Comparison of ENCODE assay signal across 8 mouse cellular contexts in genomic region chr1:160044237-160045021, GRCm38 (mm10). TPM values are rescaled to one million over a fixed set of nuclear protein-coding genes. Genes with fewer than 3 reads are reported as not detected.
A peak's percentile ranks its signal among the peaks of the same experiment; 100 is the strongest.
DNase-seq lines count a peak whose midpoint lies in the region; ATAC-seq and TF ChIP-seq lines count a peak whose summit lies in the region.

Gene 4930523C07Rik (plus strand): TSS chr1:160044382.

- H3K27me3 ChIP-seq in E14TG2a.4 (ENCODE audit: insufficient read depth, low read length): peaks cover 34% of the 10 kb centered on the region
- H3K27me3 ChIP-seq in embryonic facial prominence, embryonic 15.5 days: no peaks in the 10 kb centered on the region
- H3K27me3 ChIP-seq in heart, embryonic 12.5 days (replicated peaks): no peaks in the 10 kb centered on the region
- H3K27me3 ChIP-seq in kidney, embryonic 15.5 days: no peaks in the 10 kb centered on the region

- H3K36me3 ChIP-seq in E14TG2a.4 (ENCODE audit: insufficient read depth, low read length): no peaks in the 10 kb centered on the region
- H3K36me3 ChIP-seq in embryonic facial prominence, embryonic 15.5 days: no peaks in the 10 kb centered on the region
- no peaks in the 10 kb centered on the region for H3K36me3 ChIP-seq in heart, embryonic 12.5 days
- no peaks in the 10 kb centered on the region for H3K36me3 ChIP-seq in kidney, embryonic 15.5 days

- H3K4me3 ChIP-seq in E14TG2a.4 (replicated peaks; ENCODE audit: low read length): peak within 1 kb of the TSS; percentile 75
- H3K4me3 ChIP-seq in embryonic facial prominence, embryonic 15.5 days (replicated peaks): peak within 1 kb of the TSS; percentile 54
- H3K4me3 ChIP-seq in heart, embryonic 12.5 days: peak within 1 kb of the TSS; percentile 61
- peak within 1 kb of the TSS; percentile 56 for H3K4me3 ChIP-seq in kidney, embryonic 15.5 days (replicated peaks)

- ATAC-seq in embryonic facial prominence, embryonic 15.5 days (ENCODE audit: insufficient number of reproducible peaks, low FRiP score, low TSS enrichment, low read depth): peak; percentile 74
- peak; percentile 80 for ATAC-seq in heart, embryonic 12.5 days (ENCODE audit: insufficient number of reproducible peaks, low FRiP score)
- ATAC-seq in kidney, embryonic 15.5 days (replicated peaks; ENCODE audit: low FRiP score): peak; percentile 85

- TF ChIP-seq CTCF in E14TG2a.4 (conservative IDR thresholded peaks at IDR 0.05; ENCODE audit: low read length): no peak

- H3K27ac ChIP-seq in embryonic facial prominence, embryonic 15.5 days (replicated peaks): peak within 1 kb of the TSS; percentile 60
- H3K27ac ChIP-seq in heart, embryonic 12.5 days (ENCODE audit: poor library complexity, severe bottlenecking): peak within 1 kb of the TSS; percentile 67
- H3K27ac ChIP-seq in kidney, embryonic 15.5 days: peak within 1 kb of the TSS; percentile 67

- DNase-seq in adrenal gland, postnatal 14 days: peak; percentile 89
- DNase-seq in lung, postnatal 25 days (ENCODE audit: low spot score): peak; percentile 91
- peak; percentile 53 for DNase-seq in ovary, postnatal 14 days (ENCODE audit: low spot score)
- DNase-seq in urinary bladder, adult 2 months (ENCODE audit: low spot score): peak; percentile 77

- WGBS in embryonic facial prominence, embryonic 15.5 days: 2% methylated on average over 33 of the region's 33 CpGs
- WGBS in heart, embryonic 12.5 days: under 1% methylated on average over 33 of the region's 33 CpGs
- WGBS in kidney, embryonic 15.5 days: 2% methylated on average over 33 of the region's 33 CpGs

- H3K4me2 ChIP-seq in embryonic facial prominence, embryonic 15.5 days (replicated peaks): peak within 1 kb of the TSS; percentile 82
- peak within 1 kb of the TSS; percentile 93 for H3K4me2 ChIP-seq in heart, embryonic 12.5 days
- H3K4me2 ChIP-seq in kidney, embryonic 15.5 days: peak within 1 kb of the TSS; percentile 87

- peak within 1 kb of the TSS; percentile 28 for H3K9ac ChIP-seq in embryonic facial prominence, embryonic 15.5 days
- H3K9ac ChIP-seq in heart, embryonic 12.5 days: peak within 1 kb of the TSS; percentile 70
- peak within 1 kb of the TSS; percentile 42 for H3K9ac ChIP-seq in kidney, embryonic 15.5 days

- peaks cover 9% of the 10 kb centered on the region for H3K4me1 ChIP-seq in E14TG2a.4 (replicated peaks; ENCODE audit: low read depth, low read length)
- H3K4me1 ChIP-seq in embryonic facial prominence, embryonic 15.5 days: peaks cover 2% of the 10 kb centered on the region; the same call in 1 of the 2 replicates
- H3K4me1 ChIP-seq in heart, embryonic 12.5 days (replicated peaks): peaks cover 30% of the 10 kb centered on the region
- H3K4me1 ChIP-seq in kidney, embryonic 15.5 days: peaks cover 20% of the 10 kb centered on the region

- no peaks in the 10 kb centered on the region for H3K9me3 ChIP-seq in E14TG2a.4 (ENCODE audit: low read length)
- no peaks in the 10 kb centered on the region for H3K9me3 ChIP-seq in embryonic facial prominence, embryonic 15.5 days (replicated peaks)
- H3K9me3 ChIP-seq in heart, embryonic 12.5 days (replicated peaks): no peaks in the 10 kb centered on the region
- no peaks in the 10 kb centered on the region for H3K9me3 ChIP-seq in kidney, embryonic 15.5 days (replicated peaks)

RNA-seq across cellular contexts. Expression of gene 4930523C07Rik, which starts in this region (rescaled TPM):
- 24.5 and 39.8 TPM in 2 replicates for total RNA-seq in adrenal gland, postnatal 14 days (2021)
- 15.7 and 19.6 TPM in 2 replicates for polyA plus RNA-seq in embryonic facial prominence, embryonic 15.5 days (2015; fragmentation: Nextera tagmentation; extraction: Ambion mirVana)
- polyA plus RNA-seq in heart, embryonic 12.5 days (2016; fragmentation: Nextera tagmentation; extraction: Ambion mirVana): 7.4 and 9.6 TPM in 2 replicates
- 20.5 and 26.0 TPM in 2 replicates for polyA plus RNA-seq in kidney, embryonic 15.5 days (2015; fragmentation: Nextera tagmentation; extraction: Ambion mirVana)
- 24.9 and 29.4 TPM in 2 replicates for polyA plus RNA-seq in urinary bladder, adult 2 months (2012; rRNA removed)

Comparison
In these comparisons a context has a peak if more than half of its experiments do, and no peak if none do; other contexts are left out.
1. Peak in every context shown above with its lines: DNase-seq, ATAC-seq, H3K4me3 ChIP-seq and H3K27ac ChIP-seq.